Comparison of ENCODE assay signal across 20 mouse cellular contexts in genomic region chr2:64244804-64245203, GRCm38 (mm10).
DNase-seq lines count a peak whose midpoint lies in the region; ATAC-seq and TF ChIP-seq lines count a peak whose summit lies in the region.
"Had no signal": no experiment of that assay in that cellular context is flagged by ENCODE, and none has a peak within 500 bp of the region (broad histone marks: within the 10 kb centered on the region; RNA-seq: fewer than 3 reads in every experiment).

No protein-coding gene starts in this region.

- 17% methylated on average over 1 of the region's 1 CpGs for WGBS in forebrain, embryonic 13.5 days
- 27% methylated on average over 1 of the region's 1 CpGs for WGBS in forebrain, embryonic 12.5 days
- WGBS in midbrain, embryonic 13.5 days = 15% methylated on average over 1 of the region's 1 CpGs
- 36% methylated on average over 1 of the region's 1 CpGs for WGBS in midbrain, embryonic 10.5 days
- WGBS in midbrain, postnatal 0 days = 26% methylated on average over 1 of the region's 1 CpGs

- no peak overlapping the region for H3K4me3 ChIP-seq in forebrain, embryonic 13.5 days
- H3K4me3 ChIP-seq in forebrain, embryonic 12.5 days (replicated peaks) = no peak overlapping the region
- no peak overlapping the region for H3K4me3 ChIP-seq in midbrain, embryonic 13.5 days (replicated peaks)
- no peak overlapping the region for H3K4me3 ChIP-seq in midbrain, embryonic 10.5 days
- H3K4me3 ChIP-seq in midbrain, postnatal 0 days (ENCODE audit: low read depth, low read length) = no peak overlapping the region
- H3K4me3 ChIP-seq: embryonic facial prominence, embryonic 15.5 days; erythroblast, embryonic 14.5 days; gastrocnemius, adult 2 months; heart, embryonic 12.5 days; hindbrain, embryonic 12.5 days had no signal

- no peaks in the 10 kb centered on the region for H3K9me3 ChIP-seq in forebrain, embryonic 13.5 days (replicated peaks)
- no peaks in the 10 kb centered on the region for H3K9me3 ChIP-seq in forebrain, embryonic 12.5 days
- H3K9me3 ChIP-seq in midbrain, embryonic 13.5 days = no peaks in the 10 kb centered on the region
- H3K9me3 ChIP-seq in midbrain, embryonic 10.5 days (replicated peaks) = no peaks in the 10 kb centered on the region
- H3K9me3 ChIP-seq in midbrain, postnatal 0 days (ENCODE audit: low read length) = no peaks in the 10 kb centered on the region
- H3K9me3 ChIP-seq: embryonic facial prominence, embryonic 15.5 days; heart, embryonic 12.5 days; hindbrain, embryonic 12.5 days had no signal

- no peaks in the 10 kb centered on the region for H3K4me1 ChIP-seq in forebrain, embryonic 13.5 days
- H3K4me1 ChIP-seq in forebrain, embryonic 12.5 days = no peaks in the 10 kb centered on the region
- H3K4me1 ChIP-seq in midbrain, embryonic 13.5 days (replicated peaks) = no peaks in the 10 kb centered on the region
- H3K4me1 ChIP-seq in midbrain, embryonic 10.5 days = no peaks in the 10 kb centered on the region
- H3K4me1 ChIP-seq in midbrain, postnatal 0 days (ENCODE audit: insufficient read depth, low read length) = no peaks in the 10 kb centered on the region
- H3K4me1 ChIP-seq: embryonic facial prominence, embryonic 15.5 days; heart, embryonic 12.5 days; hindbrain, embryonic 12.5 days had no signal

- no peak for DNase-seq in midbrain, embryonic 10.5 days (ENCODE audit: low spot score)
- DNase-seq in Muller cell, postnatal 12 days (ENCODE audit: inconsistent ontology term) = peak; percentile 43
- DNase-seq in midbrain, postnatal 0 days (ENCODE audit: low spot score) = peak; percentile 39
- DNase-seq: adrenal gland, adult 8-10 months; adrenal gland, postnatal 36 days; cerebellum, adult 11-12 months; cerebellum, adult 9-11 months; embryo, embryonic 11 days; gastrocnemius, adult 2 months; gastrocnemius, postnatal 25 days; heart, postnatal 36 days had no signal

- no peak overlapping the region for H3K9ac ChIP-seq in forebrain, embryonic 13.5 days
- H3K9ac ChIP-seq in forebrain, embryonic 12.5 days = no peak overlapping the region
- no peak overlapping the region for H3K9ac ChIP-seq in midbrain, embryonic 13.5 days (replicated peaks)
- H3K9ac ChIP-seq in midbrain, postnatal 0 days (replicated peaks; ENCODE audit: low read length, poor library complexity, severe bottlenecking) = no peak overlapping the region
- H3K9ac ChIP-seq: embryonic facial prominence, embryonic 15.5 days; heart, embryonic 12.5 days; hindbrain, embryonic 12.5 days had no signal

- peak; percentile 30; the same call in 1 of the 2 replicates for ATAC-seq in forebrain, embryonic 13.5 days
- no peak for ATAC-seq in forebrain, embryonic 12.5 days (ENCODE audit: low FRiP score)
- ATAC-seq in midbrain, embryonic 13.5 days = peak; percentile 43; the same call in 1 of the 2 replicates
- no peak for ATAC-seq in midbrain, postnatal 0 days (ENCODE audit: low FRiP score)
- ATAC-seq: hindbrain, embryonic 16.5 days had no signal

- TF ChIP-seq CTCF in midbrain, postnatal 0 days (IDR thresholded peaks at IDR 0.05) = no peak

- no peak overlapping the region for H3K27ac ChIP-seq in forebrain, embryonic 13.5 days
- no peak overlapping the region for H3K27ac ChIP-seq in forebrain, embryonic 12.5 days
- H3K27ac ChIP-seq in midbrain, embryonic 13.5 days = no peak overlapping the region
- no peak overlapping the region for H3K27ac ChIP-seq in midbrain, embryonic 10.5 days (replicated peaks)
- no peak overlapping the region for H3K27ac ChIP-seq in midbrain, postnatal 0 days (ENCODE audit: low read depth, low read length)
- H3K27ac ChIP-seq: embryonic facial prominence, embryonic 15.5 days; gastrocnemius, adult 2 months; hindbrain, embryonic 12.5 days had no signal

- no peaks in the 10 kb centered on the region for H3K36me3 ChIP-seq in forebrain, embryonic 13.5 days (ENCODE audit: poor library complexity, severe bottlenecking)
- H3K36me3 ChIP-seq in forebrain, embryonic 12.5 days (replicated peaks) = no peaks in the 10 kb centered on the region
- no peaks in the 10 kb centered on the region for H3K36me3 ChIP-seq in midbrain, embryonic 13.5 days
- H3K36me3 ChIP-seq in midbrain, embryonic 10.5 days = no peaks in the 10 kb centered on the region
- H3K36me3 ChIP-seq in midbrain, postnatal 0 days (ENCODE audit: insufficient read depth, low read length) = no peaks in the 10 kb centered on the region
- H3K36me3 ChIP-seq: embryonic facial prominence, embryonic 15.5 days; heart, embryonic 12.5 days; hindbrain, embryonic 12.5 days had no signal

- no peaks in the 10 kb centered on the region for H3K27me3 ChIP-seq in forebrain, embryonic 13.5 days
- no peaks in the 10 kb centered on the region for H3K27me3 ChIP-seq in forebrain, embryonic 12.5 days
- H3K27me3 ChIP-seq in midbrain, embryonic 13.5 days = no peaks in the 10 kb centered on the region
- no peaks in the 10 kb centered on the region for H3K27me3 ChIP-seq in midbrain, embryonic 10.5 days (ENCODE audit: low read depth, poor library complexity, severe bottlenecking)
- H3K27me3 ChIP-seq in midbrain, postnatal 0 days (ENCODE audit: insufficient read depth, low read length) = no peaks in the 10 kb centered on the region
- H3K27me3 ChIP-seq: CH12.LX; embryonic facial prominence, embryonic 15.5 days; heart, embryonic 12.5 days; hindbrain, embryonic 12.5 days had no signal

- no peak overlapping the region for H3K4me2 ChIP-seq in forebrain, embryonic 13.5 days
- no peak overlapping the region for H3K4me2 ChIP-seq in forebrain, embryonic 12.5 days
- H3K4me2 ChIP-seq in midbrain, embryonic 13.5 days (replicated peaks) = no peak overlapping the region
- H3K4me2 ChIP-seq in midbrain, postnatal 0 days (ENCODE audit: low read depth, low read length, poor library complexity, severe bottlenecking) = no peak overlapping the region
- H3K4me2 ChIP-seq: embryonic facial prominence, embryonic 15.5 days; heart, embryonic 12.5 days; hindbrain, embryonic 12.5 days had no signal

Comparison
In these comparisons a context has a peak if more than half of its experiments do, and no peak if none do; other contexts are left out.
1. ATAC-seq: peak in forebrain, embryonic 13.5 days (single experiment) and midbrain, embryonic 13.5 days (single experiment); none in forebrain, embryonic 12.5 days (single experiment) and midbrain, postnatal 0 days (single experiment).